Mouse (Mus musculus) right cerebral cortex, postnatal 36 days (tissue): ENCODE measurements around the gene Faf2.

ENCODE experiments used
- DNase-seq, 2 experiments: peaks; one replicate each; pipeline ENCODE4 v3.0.0; 2022; ENCODE audit warnings: low spot score in 2 of 2, mixed read lengths in 1 of 2

Gene Faf2

GRCm38 (mm10) chr13:54680184-54680853 is 58.7 kb downstream of the Faf2 start:
- no peak for DNase-seq

GRCm38 (mm10) chr13:54681291-54681690 is 59.7 kb downstream of the Faf2 start:
- DNase-seq = no peak

GRCm38 (mm10) chr13:54683301-54683700 is 61.7 kb downstream of the Faf2 start:
- no peak for DNase-seq

- no peak for DNase-seq
Measured at GRCm38 (mm10) chr13:54684140-54684896, 62.7 kb downstream of the Faf2 start.

- no peak for DNase-seq
Measured at GRCm38 (mm10) chr13:54685174-54685573, 63.6 kb downstream of the Faf2 start.

GRCm38 (mm10) chr13:54686139-54687053 is 64.8 kb downstream of the Faf2 start:
- DNase-seq = no peak

- peak; percentile 68 to 69 for DNase-seq
Measured at GRCm38 (mm10) chr13:54687096-54687495, 65.5 kb downstream of the Faf2 start.

- DNase-seq = peak; percentile 97 to 98
Measured at GRCm38 (mm10) chr13:54687575-54688424, 66.2 kb downstream of the Faf2 start.

- DNase-seq = no peak
Measured at GRCm38 (mm10) chr13:54690151-54690740, 68.7 kb downstream of the Faf2 start.

- no peak for DNase-seq
Measured at GRCm38 (mm10) chr13:54691737-54692136, 70.2 kb downstream of the Faf2 start.

- no peak for DNase-seq
Measured at GRCm38 (mm10) chr13:54692711-54693557, 71.3 kb downstream of the Faf2 start.

- DNase-seq = peak; percentile 97
Measured at GRCm38 (mm10) chr13:54693558-54694347, 72.2 kb downstream of the Faf2 start, which contains the start of gene Rnf44. Gene Rnf44 (minus strand): TSS chr13:54693907.

GRCm38 (mm10) chr13:54694348-54695060 is 72.9 kb downstream of the Faf2 start:
- no peak for DNase-seq

- no peak for DNase-seq
Measured at GRCm38 (mm10) chr13:54695479-54696230, 74.1 kb downstream of the Faf2 start.

GRCm38 (mm10) chr13:54701243-54701642 is 79.7 kb downstream of the Faf2 start, which contains the start of gene Cdhr2:
Gene Cdhr2 (plus strand): TSS chr13:54701461.
- no peak for DNase-seq

- DNase-seq = no peak
Measured at GRCm38 (mm10) chr13:54702507-54702906, 80.9 kb downstream of the Faf2 start.

- no peak for DNase-seq
Measured at GRCm38 (mm10) chr13:54704890-54705289, 83.3 kb downstream of the Faf2 start.
